Mouse (Mus musculus): ENCODE results near the gene Nrde2. TPM values are rescaled to one million over a fixed set of nuclear protein-coding genes. Genes with fewer than 3 reads are reported as not detected.

The Nrde2 gene
- polyA plus RNA-seq, 1 experiment from 2014 or later = 12.7 TPM

GRCm38 (mm10) chr12:100167931-100168871 lies 8.7 kb upstream of the Nrde2 start:
- peak overlapping the region; percentile 23 for H3K4me3 ChIP-seq (ENCODE audit: low read depth, low read length)
- H3K36me3 ChIP-seq (ENCODE audit: control insufficient read depth, insufficient read depth, low read length) = no peaks in the 10 kb centered on the region
- 8% methylated on average over 28 of the region's 28 CpGs for WGBS
- H3K27me3 ChIP-seq (ENCODE audit: control insufficient read depth, insufficient read depth, low read depth, low read length) = no peaks in the 10 kb centered on the region
- peak overlapping the region; percentile 65 for H3K27ac ChIP-seq (ENCODE audit: low read length)
- no peaks in the 10 kb centered on the region for H3K9me3 ChIP-seq (replicated peaks; ENCODE audit: control insufficient read depth, low read length, poor library complexity, severe bottlenecking)
- peak; percentile 59 for ATAC-seq
- H3K9ac ChIP-seq (ENCODE audit: low read depth, low read length) = peak overlapping the region; percentile 43; the same call in 1 of the 2 replicates
- H3K4me1 ChIP-seq (ENCODE audit: control insufficient read depth, insufficient read depth, low read length) = peaks cover 7% of the 10 kb centered on the region
- peak overlapping the region; percentile 51 for H3K4me2 ChIP-seq (ENCODE audit: low read length)

- Histone ChIP-seq H3K27ac (ENCODE audit: low read length) (no peak overlapping the region; the same call in 1 of the 2 replicates), H3K9ac (ENCODE audit: low read depth, low read length) (no peak overlapping the region), H3K4me2 (ENCODE audit: low read length) (no peak overlapping the region), H3K4me3 (ENCODE audit: low read depth, low read length) (no peak overlapping the region), H3K9me3 (replicated peaks; ENCODE audit: control insufficient read depth, low read length, poor library complexity, severe bottlenecking) (no peaks in the 10 kb centered on the region), H3K36me3 (ENCODE audit: control insufficient read depth, insufficient read depth, low read length) (no peaks in the 10 kb centered on the region), H3K27me3 (ENCODE audit: control insufficient read depth, insufficient read depth, low read depth, low read length) (no peaks in the 10 kb centered on the region), H3K4me1 (ENCODE audit: control insufficient read depth, insufficient read depth, low read length) (peaks cover 7% of the 10 kb centered on the region)
- peak; percentile 18; the same call in 1 of the 2 replicates for ATAC-seq
- WGBS = 98% methylated on average over 1 of the region's 1 CpGs
Observed at GRCm38 (mm10) chr12:100167502-100167901, 8.0 kb upstream of the Nrde2 start.

GRCm38 (mm10) chr12:100166939-100167338 lies 7.5 kb upstream of the Nrde2 start:
- no peak for ATAC-seq
- Histone ChIP-seq H3K27me3 (ENCODE audit: control insufficient read depth, insufficient read depth, low read depth, low read length) (no peaks in the 10 kb centered on the region), H3K4me3 (ENCODE audit: low read depth, low read length) (no peak overlapping the region), H3K9ac (ENCODE audit: low read depth, low read length) (no peak overlapping the region), H3K27ac (ENCODE audit: low read length) (peak overlapping the region; percentile 18), H3K9me3 (replicated peaks; ENCODE audit: control insufficient read depth, low read length, poor library complexity, severe bottlenecking) (no peaks in the 10 kb centered on the region), H3K4me1 (ENCODE audit: control insufficient read depth, insufficient read depth, low read length) (peaks cover 7% of the 10 kb centered on the region), H3K4me2 (ENCODE audit: low read length) (no peak overlapping the region), H3K36me3 (ENCODE audit: control insufficient read depth, insufficient read depth, low read length) (no peaks in the 10 kb centered on the region)
- WGBS = 46% methylated on average over 8 of the region's 8 CpGs

GRCm38 (mm10) chr12:100166177-100166576 lies 6.7 kb upstream of the Nrde2 start:
- WGBS = 13% methylated on average over 3 of the region's 3 CpGs

GRCm38 (mm10) chr12:100164991-100165500 lies 5.6 kb upstream of the Nrde2 start:
- Histone ChIP-seq H3K36me3 (ENCODE audit: control insufficient read depth, insufficient read depth, low read length) (no peaks in the 10 kb centered on the region), H3K27ac (ENCODE audit: low read length) (no peak overlapping the region)
- no peak for ATAC-seq

More at GRCm38 (mm10) chr12:100166177-100166576, 6.7 kb upstream of the Nrde2 start:
- H3K9me3 ChIP-seq (replicated peaks; ENCODE audit: control insufficient read depth, low read length, poor library complexity, severe bottlenecking) = no peaks in the 10 kb centered on the region
- no peak overlapping the region for H3K4me3 ChIP-seq (ENCODE audit: low read depth, low read length)
- H3K4me1 ChIP-seq (ENCODE audit: control insufficient read depth, insufficient read depth, low read length) = peaks cover 7% of the 10 kb centered on the region
- no peak overlapping the region for H3K27ac ChIP-seq (ENCODE audit: low read length)
- no peaks in the 10 kb centered on the region for H3K36me3 ChIP-seq (ENCODE audit: control insufficient read depth, insufficient read depth, low read length)
- H3K9ac ChIP-seq (ENCODE audit: low read depth, low read length) = no peak overlapping the region
- no peaks in the 10 kb centered on the region for H3K27me3 ChIP-seq (ENCODE audit: control insufficient read depth, insufficient read depth, low read depth, low read length)
- peak; percentile 83 for ATAC-seq
- no peak overlapping the region for H3K4me2 ChIP-seq (ENCODE audit: low read length)

GRCm38 (mm10) chr12:100152466-100152865 lies 7.0 kb downstream of the Nrde2 start:
- WGBS = 91% methylated on average over 7 of the region's 7 CpGs
- H3K36me3 ChIP-seq (ENCODE audit: control insufficient read depth, insufficient read depth, low read length) = peaks cover 28% of the 10 kb centered on the region
- no peaks in the 10 kb centered on the region for H3K27me3 ChIP-seq (ENCODE audit: control insufficient read depth, insufficient read depth, low read depth, low read length)
- H3K27ac ChIP-seq (ENCODE audit: low read length) = no peak overlapping the region
- no peak overlapping the region for H3K4me3 ChIP-seq (ENCODE audit: low read depth, low read length)
- no peak overlapping the region for H3K4me2 ChIP-seq (ENCODE audit: low read length)
- H3K4me1 ChIP-seq (ENCODE audit: control insufficient read depth, insufficient read depth, low read length) = no peaks in the 10 kb centered on the region
- H3K9ac ChIP-seq (ENCODE audit: low read depth, low read length) = no peak overlapping the region
- no peaks in the 10 kb centered on the region for H3K9me3 ChIP-seq (replicated peaks; ENCODE audit: control insufficient read depth, low read length, poor library complexity, severe bottlenecking)
- no peak for ATAC-seq

More at GRCm38 (mm10) chr12:100164991-100165500, 5.6 kb upstream of the Nrde2 start:
- H3K27me3 ChIP-seq (ENCODE audit: control insufficient read depth, insufficient read depth, low read depth, low read length) = no peaks in the 10 kb centered on the region
- no peaks in the 10 kb centered on the region for H3K9me3 ChIP-seq (replicated peaks; ENCODE audit: control insufficient read depth, low read length, poor library complexity, severe bottlenecking)
- no peak overlapping the region for H3K4me2 ChIP-seq (ENCODE audit: low read length)
- 80% methylated on average over 7 of the region's 7 CpGs for WGBS
- no peak overlapping the region for H3K4me3 ChIP-seq (ENCODE audit: low read depth, low read length)
- no peak overlapping the region for H3K9ac ChIP-seq (ENCODE audit: low read depth, low read length)
- H3K4me1 ChIP-seq (ENCODE audit: control insufficient read depth, insufficient read depth, low read length) = peaks cover 7% of the 10 kb centered on the region

GRCm38 (mm10) chr12:100144269-100144668 lies 15.2 kb downstream of the Nrde2 start:
- H3K4me2 ChIP-seq (ENCODE audit: low read length) = no peak overlapping the region
- ATAC-seq = no peak
- no peaks in the 10 kb centered on the region for H3K27me3 ChIP-seq (ENCODE audit: control insufficient read depth, insufficient read depth, low read depth, low read length)
- H3K4me1 ChIP-seq (ENCODE audit: control insufficient read depth, insufficient read depth, low read length) = no peaks in the 10 kb centered on the region
- no peaks in the 10 kb centered on the region for H3K9me3 ChIP-seq (replicated peaks; ENCODE audit: control insufficient read depth, low read length, poor library complexity, severe bottlenecking)
- H3K27ac ChIP-seq (ENCODE audit: low read length) = no peak overlapping the region
- peaks cover 45% of the 10 kb centered on the region for H3K36me3 ChIP-seq (ENCODE audit: control insufficient read depth, insufficient read depth, low read length)
- 93% methylated on average over 5 of the region's 5 CpGs for WGBS
- no peak overlapping the region for H3K4me3 ChIP-seq (ENCODE audit: low read depth, low read length)
- no peak overlapping the region for H3K9ac ChIP-seq (ENCODE audit: low read depth, low read length)

- Histone ChIP-seq H3K9ac (ENCODE audit: low read depth, low read length) (no peak overlapping the region), H3K27me3 (ENCODE audit: control insufficient read depth, insufficient read depth, low read depth, low read length) (no peaks in the 10 kb centered on the region), H3K36me3 (ENCODE audit: control insufficient read depth, insufficient read depth, low read length) (peaks cover 40% of the 10 kb centered on the region), H3K4me3 (ENCODE audit: low read depth, low read length) (no peak overlapping the region), H3K27ac (ENCODE audit: low read length) (no peak overlapping the region), H3K9me3 (replicated peaks; ENCODE audit: control insufficient read depth, low read length, poor library complexity, severe bottlenecking) (no peaks in the 10 kb centered on the region), H3K4me2 (ENCODE audit: low read length) (no peak overlapping the region), H3K4me1 (ENCODE audit: control insufficient read depth, insufficient read depth, low read length) (no peaks in the 10 kb centered on the region)
- 96% methylated on average over 9 of the region's 9 CpGs for WGBS
- no peak for ATAC-seq
Observed at GRCm38 (mm10) chr12:100143737-100144136, 15.7 kb downstream of the Nrde2 start.

Measured in midbrain, embryonic 16.5 days (tissue).